Mouse (Mus musculus) ES-E14 (cell line): ENCODE measurements around the gene Elfn2. TPM values are rescaled to one million over a fixed set of nuclear protein-coding genes. Genes with fewer than 3 reads are reported as not detected.

ENCODE experiments used
- DNase-seq: peaks from one replicate; pipeline ENCODE4 v3.0.0-alpha.2; 2013; ENCODE audit warnings: low read depth, low spot score
- H3K27ac ChIP-seq: 2 replicates; pipeline ENCODE4 v1.5.1; 2012; ENCODE audit warnings: low read depth, mild to moderate bottlenecking, low read length, moderate library complexity, mixed read lengths; ENCODE audit not compliant: poor library complexity, insufficient read depth, severe bottlenecking
- H3K36me3 ChIP-seq: 2 replicates; pipeline ENCODE4 v1.6.1; 2012; ENCODE audit warnings: mild to moderate bottlenecking, low read length, moderate library complexity, mixed read lengths; ENCODE audit not compliant: control insufficient read depth, poor library complexity, insufficient read depth, severe bottlenecking
- H3K4me1 ChIP-seq, 2 experiments: fragments of 150-350 bp in 1 of 2; sonication (generic) in 1 of 2; 2 replicates each; pipeline ENCODE4 v1.6.1; 2012; ENCODE audit warnings: low read length in 2 of 2, mild to moderate bottlenecking in 1 of 2, mixed read lengths in 1 of 2; ENCODE audit not compliant: control insufficient read depth in 2 of 2, insufficient read depth in 2 of 2, poor library complexity in 1 of 2
- H3K4me3 ChIP-seq, 2 experiments: fragments of 150-350 bp in 1 of 2; sonication (generic) in 1 of 2; 2 replicates each; pipeline ENCODE4 v1.5.1; 2012; ENCODE audit warnings: low read length in 2 of 2, low read depth in 1 of 2, mild to moderate bottlenecking in 1 of 2, mixed read lengths in 1 of 2; ENCODE audit not compliant: insufficient read depth in 1 of 2, poor library complexity in 1 of 2, severe bottlenecking in 1 of 2
- H3K9ac ChIP-seq: 2 replicates; pipeline ENCODE4 v1.6.1; 2012; ENCODE audit warnings: low read depth, mild to moderate bottlenecking, low read length, mixed read lengths; ENCODE audit not compliant: poor library complexity, insufficient read depth, severe bottlenecking
- H3K9me3 ChIP-seq: fragments of 150-350 bp; sonication (generic); 2 replicates; pipeline ENCODE4 v1.6.1; 2012; ENCODE audit warnings: low read depth, mild to moderate bottlenecking, low read length; ENCODE audit not compliant: control insufficient read depth, insufficient read depth
- CHD2 ChIP-seq: IDR thresholded peaks from 2 replicates; pipeline ENCODE4 v1.6.1; 2014; ENCODE audit warnings: mild to moderate bottlenecking, low read depth, low read length, inconsistent platforms
- HCFC1 ChIP-seq: IDR thresholded peaks from 2 replicates; pipeline ENCODE4 v1.6.1; 2012; ENCODE audit warnings: low read length, inconsistent platforms, borderline replicate concordance; ENCODE audit not compliant: insufficient read depth
- MAFK ChIP-seq: IDR thresholded peaks from 2 replicates; pipeline ENCODE4 v1.6.1; 2014; ENCODE audit warnings: mild to moderate bottlenecking, low read depth, low read length, inconsistent platforms; ENCODE audit not compliant: insufficient read depth
- ZC3H11A ChIP-seq: IDR thresholded peaks from 2 replicates; pipeline ENCODE4 v1.6.1; 2012; ENCODE audit warnings: low read depth, mild to moderate bottlenecking, inconsistent platforms, low read length, borderline replicate concordance
- ZNF384 ChIP-seq: IDR thresholded peaks from 2 replicates; pipeline ENCODE4 v1.6.1; 2012; ENCODE audit warnings: low read depth, low read length, inconsistent platforms
- in situ Hi-C, 2 experiments: fragments of 600-800 bp; cut with MboI; formaldehyde crosslinking; loops; one replicate each; pipeline ENCODE4 v1.15.1; 2025; ENCODE audit warnings: low sequenced_read_pairs in 2 of 2, inconsistent platforms in 1 of 2; ENCODE audit not compliant: unreplicated experiment in 2 of 2
- total RNA-seq: library from RNA; depleted of rRNA; stranded (reverse); fragments of 300-350 nt; gene quantifications from 2 replicates; pipeline ENCODE4 v1.2.3, GENCODE M21; 2012

The Elfn2 gene
- total RNA-seq, 1 experiment: 0.09 TPM

GRCm38 (mm10) chr15:78713751-78714150, 4.8 kb downstream of the Elfn2 start:
- no peak for DNase-seq
- Histone ChIP-seq H3K4me1 (peaks cover 0 to 6% of the 10 kb centered on the region in 2 experiments; a peak in 1 of 4 replicates), H3K27ac (no peak overlapping the region)

GRCm38 (mm10) chr15:78712335-78713258, 6.0 kb downstream of the Elfn2 start:
- peaks cover 0 to 6% of the 10 kb centered on the region in 2 experiments; a peak in 1 of 4 replicates for H3K4me1 ChIP-seq
- no peak overlapping the region for H3K27ac ChIP-seq
- no peaks in the 10 kb centered on the region for H3K9me3 ChIP-seq
- in situ Hi-C loops: no loop called here
- peak overlapping the region; percentile 63 to 66 for H3K4me3 ChIP-seq
- H3K36me3 ChIP-seq: no peaks in the 10 kb centered on the region
- TF ChIP-seq ZC3H11A (no peak), CHD2 (no peak), HCFC1 (no peak), ZNF384 (no peak), MAFK (no peak)
- peak; percentile 59 for DNase-seq
- no peak overlapping the region for H3K9ac ChIP-seq

More at GRCm38 (mm10) chr15:78713751-78714150, 4.8 kb downstream of the Elfn2 start:
- H3K36me3 ChIP-seq: no peaks in the 10 kb centered on the region
- no peak overlapping the region for H3K9ac ChIP-seq
- in situ Hi-C loops: no loop called here
- no peak overlapping the region for H3K4me3 ChIP-seq
- H3K9me3 ChIP-seq: no peaks in the 10 kb centered on the region
- TF ChIP-seq CHD2: no peak

GRCm38 (mm10) chr15:78711935-78712334, 6.6 kb downstream of the Elfn2 start:
- H3K36me3 ChIP-seq: no peaks in the 10 kb centered on the region
- in situ Hi-C loops: no loop called here
- H3K9ac ChIP-seq: no peak overlapping the region
- TF ChIP-seq HCFC1 (no peak), ZNF384 (no peak), CHD2 (no peak), ZC3H11A (no peak), MAFK (no peak)
- no peak for DNase-seq
- H3K4me3 ChIP-seq: no peak overlapping the region
- H3K9me3 ChIP-seq: no peaks in the 10 kb centered on the region
- H3K27ac ChIP-seq: no peak overlapping the region
- peaks cover 0 to 5% of the 10 kb centered on the region in 2 experiments; a peak in 1 of 4 replicates for H3K4me1 ChIP-seq

DNA sequence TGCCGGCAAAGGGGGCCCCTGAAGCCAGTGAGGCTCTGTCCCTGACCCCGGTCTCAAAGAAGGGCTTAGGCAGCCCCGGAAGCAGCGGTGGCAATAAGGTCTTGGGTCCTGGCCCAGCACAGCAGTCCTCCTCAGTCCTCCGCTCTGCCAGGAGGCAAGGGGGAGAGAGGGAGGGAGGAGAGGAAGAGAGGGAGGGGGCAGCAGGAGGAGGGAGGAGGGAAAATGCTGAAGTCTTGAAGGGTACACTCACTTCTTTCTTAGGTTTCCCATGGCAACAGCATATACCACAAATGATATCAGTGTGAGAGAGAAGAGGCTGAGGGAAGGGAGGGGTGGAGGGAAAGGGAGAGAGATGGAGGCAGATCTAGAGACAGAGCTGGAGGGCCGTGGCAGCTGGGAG, 7.9 kb downstream of the Elfn2 start:
- H3K9ac ChIP-seq: no peak overlapping the region
- H3K36me3 ChIP-seq: no peaks in the 10 kb centered on the region
- TF ChIP-seq ZC3H11A: no peak
- H3K9me3 ChIP-seq: no peaks in the 10 kb centered on the region
- no peak for DNase-seq
- in situ Hi-C loops: no loop called here
- H3K4me3 ChIP-seq: no peak overlapping the region
- peaks cover 0 to 5% of the 10 kb centered on the region in 2 experiments; a peak in 1 of 4 replicates for H3K4me1 ChIP-seq
- no peak overlapping the region for H3K27ac ChIP-seq

DNA sequence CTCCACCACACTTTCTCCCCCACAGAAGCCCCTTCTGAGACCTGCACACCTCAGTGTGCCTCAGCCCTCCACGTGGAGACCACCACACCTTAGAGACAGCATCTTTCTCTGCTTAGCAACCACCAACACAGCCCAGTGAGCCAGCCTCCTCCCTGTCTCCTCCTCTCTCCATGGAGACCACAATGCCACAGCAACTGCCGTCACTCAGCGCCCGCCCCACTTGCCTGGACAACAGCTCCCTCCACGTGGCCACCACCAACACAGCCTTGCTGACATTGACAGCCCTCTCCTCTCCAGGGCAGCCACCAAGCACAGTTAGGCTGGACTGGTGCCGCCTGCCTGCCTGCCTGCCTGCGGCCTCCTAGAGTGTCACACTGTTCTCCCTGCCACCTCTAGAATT, 8.8 kb downstream of the Elfn2 start:
- no peak overlapping the region for H3K9ac ChIP-seq
- in situ Hi-C loops: no loop called here
- no peak for DNase-seq

More for the DNA sequence above, 8.8 kb downstream of the Elfn2 start:
- TF ChIP-seq ZC3H11A (no peak), ZNF384 (no peak), CHD2 (no peak), MAFK (no peak), HCFC1 (no peak)
- peaks cover 0 to 5% of the 10 kb centered on the region in 2 experiments; a peak in 1 of 4 replicates for H3K4me1 ChIP-seq
- H3K4me3 ChIP-seq: no peak overlapping the region
- H3K27ac ChIP-seq: no peak overlapping the region
- H3K9me3 ChIP-seq: no peaks in the 10 kb centered on the region
- H3K36me3 ChIP-seq: no peaks in the 10 kb centered on the region
